Mouse (Mus musculus): Measurements from ENCODE around the gene Arhgef39.

GRCm38 (mm10) chr4:43498983-43499382 lies 512 bp downstream of the Arhgef39 start:
- TF ChIP-seq CTCF (IDR thresholded peaks at IDR 0.05; ENCODE audit: insufficient read depth, low read depth, low read length) (no peak), POLR2A (IDR thresholded peaks at IDR 0.05; ENCODE audit: insufficient read depth, low read depth, low read length) (no peak)

Measured in olfactory bulb, adult 2 months (tissue).